Mouse (Mus musculus): ENCODE results near the gene Ippk. TPM values are rescaled to one million over a fixed set of nuclear protein-coding genes. Genes with fewer than 3 reads are reported as not detected.

Gene Ippk
- polyA plus RNA-seq, 1 experiment from 2014 or later: 12.6 TPM

- H3K9me3 ChIP-seq (replicated peaks; ENCODE audit: control insufficient read depth, low read length): no peaks in the 10 kb centered on the region
- H3K27ac ChIP-seq (ENCODE audit: low read depth, low read length): no peak overlapping the region
- no peaks in the 10 kb centered on the region for H3K27me3 ChIP-seq (replicated peaks; ENCODE audit: control insufficient read depth, insufficient read depth, low read length)
- no peaks in the 10 kb centered on the region for H3K36me3 ChIP-seq (ENCODE audit: control insufficient read depth, insufficient read depth, low read length)
- no peaks in the 10 kb centered on the region for H3K4me1 ChIP-seq (ENCODE audit: control insufficient read depth, insufficient read depth, low read length)
- DNase-seq (ENCODE audit: low spot score) (peak; percentile 57), ATAC-seq (peak; percentile 65)
- no peak overlapping the region for H3K9ac ChIP-seq (ENCODE audit: low read length)
- 41% methylated on average over 5 of the region's 5 CpGs for WGBS
- no peak overlapping the region for H3K4me3 ChIP-seq (ENCODE audit: low read depth, low read length)
- no peak overlapping the region for H3K4me2 ChIP-seq (ENCODE audit: low read length)
Measured at GRCm38 (mm10) chr13:49480551-49480950, 59.5 kb downstream of the Ippk start.

GRCm38 (mm10) chr13:49485388-49485787, 64.3 kb downstream of the Ippk start:
- ATAC-seq (no peak), DNase-seq (ENCODE audit: low spot score) (peak; percentile 10)
- Histone ChIP-seq H3K4me2 (ENCODE audit: low read length) (no peak overlapping the region), H3K9ac (ENCODE audit: low read length) (no peak overlapping the region), H3K4me1 (ENCODE audit: control insufficient read depth, insufficient read depth, low read length) (no peaks in the 10 kb centered on the region), H3K27ac (ENCODE audit: low read depth, low read length) (no peak overlapping the region), H3K9me3 (replicated peaks; ENCODE audit: control insufficient read depth, low read length) (no peaks in the 10 kb centered on the region), H3K36me3 (ENCODE audit: control insufficient read depth, insufficient read depth, low read length) (no peaks in the 10 kb centered on the region), H3K4me3 (ENCODE audit: low read depth, low read length) (no peak overlapping the region), H3K27me3 (replicated peaks; ENCODE audit: control insufficient read depth, insufficient read depth, low read length) (no peaks in the 10 kb centered on the region)
- WGBS: 88% methylated on average over 5 of the region's 5 CpGs

- Histone ChIP-seq H3K36me3 (ENCODE audit: control insufficient read depth, insufficient read depth, low read length) (no peaks in the 10 kb centered on the region), H3K9me3 (replicated peaks; ENCODE audit: control insufficient read depth, low read length) (no peaks in the 10 kb centered on the region), H3K27me3 (replicated peaks; ENCODE audit: control insufficient read depth, insufficient read depth, low read length) (no peaks in the 10 kb centered on the region), H3K4me1 (ENCODE audit: control insufficient read depth, insufficient read depth, low read length) (no peaks in the 10 kb centered on the region), H3K9ac (ENCODE audit: low read length) (no peak within 1 kb of the TSS), H3K4me3 (ENCODE audit: low read depth, low read length) (no peak within 1 kb of the TSS), H3K4me2 (ENCODE audit: low read length) (no peak within 1 kb of the TSS), H3K27ac (ENCODE audit: low read depth, low read length) (no peak within 1 kb of the TSS)
- ATAC-seq (no peak), DNase-seq (ENCODE audit: low spot score) (no peak)
- 78% methylated on average over 6 of the region's 6 CpGs for WGBS
Measured at GRCm38 (mm10) chr13:49492376-49493368, 71.6 kb downstream of the Ippk start, which contains the start of gene Tes3-ps. TSS of gene Tes3-ps (plus strand) at chr13:49493318.

GRCm38 (mm10) chr13:49504510-49504909, 83.5 kb downstream of the Ippk start, which contains the start of gene Ecm2:
TSS of gene Ecm2 (plus strand) at chr13:49504810.
- Histone ChIP-seq H3K4me1 (ENCODE audit: control insufficient read depth, insufficient read depth, low read length) (no peaks in the 10 kb centered on the region), H3K9me3 (replicated peaks; ENCODE audit: control insufficient read depth, low read length) (no peaks in the 10 kb centered on the region), H3K9ac (ENCODE audit: low read length) (no peak within 1 kb of the TSS), H3K27ac (ENCODE audit: low read depth, low read length) (no peak within 1 kb of the TSS), H3K36me3 (ENCODE audit: control insufficient read depth, insufficient read depth, low read length) (no peaks in the 10 kb centered on the region), H3K4me2 (ENCODE audit: low read length) (no peak within 1 kb of the TSS), H3K27me3 (replicated peaks; ENCODE audit: control insufficient read depth, insufficient read depth, low read length) (no peaks in the 10 kb centered on the region), H3K4me3 (ENCODE audit: low read depth, low read length) (no peak within 1 kb of the TSS)
- 53% methylated on average over 4 of the region's 4 CpGs for whole genome bisulfite sequencing
- DNase-seq (ENCODE audit: low spot score) (no peak), ATAC-seq (no peak)

- H3K4me3 ChIP-seq (ENCODE audit: low read depth, low read length): no peak overlapping the region
- H3K9ac ChIP-seq (ENCODE audit: low read length): no peak overlapping the region
- no peaks in the 10 kb centered on the region for H3K9me3 ChIP-seq (replicated peaks; ENCODE audit: control insufficient read depth, low read length)
- DNase-seq (ENCODE audit: low spot score): no peak
- no peaks in the 10 kb centered on the region for H3K36me3 ChIP-seq (ENCODE audit: control insufficient read depth, insufficient read depth, low read length)
- H3K4me1 ChIP-seq (ENCODE audit: control insufficient read depth, insufficient read depth, low read length): no peaks in the 10 kb centered on the region
- no peaks in the 10 kb centered on the region for H3K27me3 ChIP-seq (replicated peaks; ENCODE audit: control insufficient read depth, insufficient read depth, low read length)
- 88% methylated on average over 4 of the region's 4 CpGs for WGBS
- no peak overlapping the region for H3K27ac ChIP-seq (ENCODE audit: low read depth, low read length)
- no peak for ATAC-seq
- no peak overlapping the region for H3K4me2 ChIP-seq (ENCODE audit: low read length)
Measured at GRCm38 (mm10) chr13:49505776-49506175, 84.7 kb downstream of the Ippk start.

- DNase-seq (ENCODE audit: low spot score): no peak
Measured at GRCm38 (mm10) chr13:49507176-49507575, 86.1 kb downstream of the Ippk start.

More at GRCm38 (mm10) chr13:49507176-49507575, 86.1 kb downstream of the Ippk start:
- H3K9me3 ChIP-seq (replicated peaks; ENCODE audit: control insufficient read depth, low read length): no peaks in the 10 kb centered on the region
- H3K4me2 ChIP-seq (ENCODE audit: low read length): no peak overlapping the region
- no peak for ATAC-seq
- no peak overlapping the region for H3K4me3 ChIP-seq (ENCODE audit: low read depth, low read length)
- 88% methylated on average over 3 of the region's 3 CpGs for WGBS
- no peaks in the 10 kb centered on the region for H3K27me3 ChIP-seq (replicated peaks; ENCODE audit: control insufficient read depth, insufficient read depth, low read length)
- H3K27ac ChIP-seq (ENCODE audit: low read depth, low read length): no peak overlapping the region
- H3K4me1 ChIP-seq (ENCODE audit: control insufficient read depth, insufficient read depth, low read length): no peaks in the 10 kb centered on the region
- H3K36me3 ChIP-seq (ENCODE audit: control insufficient read depth, insufficient read depth, low read length): no peaks in the 10 kb centered on the region
- no peak overlapping the region for H3K9ac ChIP-seq (ENCODE audit: low read length)

Other genes with a start within 250 kb of the Ippk start
- gene Ninj1, start 233.8 kb upstream of the Ippk start, polyA plus RNA-seq (2014; fragmentation: Nextera tagmentation; extraction: Ambion mirVana): 26.3 and 30.0 TPM in 2 replicates
- 20.8 and 23.8 TPM in 2 replicates for gene Card19, start 205.2 kb upstream of the Ippk start, polyA plus RNA-seq (2014; fragmentation: Nextera tagmentation; extraction: Ambion mirVana)
- gene Susd3, start 172.5 kb upstream of the Ippk start, polyA plus RNA-seq (2014; fragmentation: Nextera tagmentation; extraction: Ambion mirVana): 0.82 and 1.4 TPM in 2 replicates
- gene Fgd3, start 100.9 kb upstream of the Ippk start, polyA plus RNA-seq (2014; fragmentation: Nextera tagmentation; extraction: Ambion mirVana): 2.8 and 3.4 TPM in 2 replicates
- gene Bicd2, start 79.7 kb upstream of the Ippk start, polyA plus RNA-seq (2014; fragmentation: Nextera tagmentation; extraction: Ambion mirVana): 19.2 and 25.2 TPM in 2 replicates
- 0.44 and 0.59 TPM in 2 replicates for gene Tes3-ps, start 72.1 kb downstream of the Ippk start, polyA plus RNA-seq (2014; fragmentation: Nextera tagmentation; extraction: Ambion mirVana)
- gene Ecm2, start 83.6 kb downstream of the Ippk start, polyA plus RNA-seq (2014; fragmentation: Nextera tagmentation; extraction: Ambion mirVana): 0.80 and 1.2 TPM in 2 replicates
- gene Aspn, start 123.2 kb downstream of the Ippk start, polyA plus RNA-seq (2014; fragmentation: Nextera tagmentation; extraction: Ambion mirVana): 0.52 and 0.69 TPM in 2 replicates
- gene Omd, start 161.2 kb downstream of the Ippk start, polyA plus RNA-seq (2014; fragmentation: Nextera tagmentation; extraction: Ambion mirVana): 0.22 and 0.93 TPM in 2 replicates
- gene Ogn, start 186.8 kb downstream of the Ippk start, polyA plus RNA-seq (2014; fragmentation: Nextera tagmentation; extraction: Ambion mirVana): 10.8 and 16.5 TPM in 2 replicates
- gene Cenpp, start 231.5 kb downstream of the Ippk start, polyA plus RNA-seq (2014; fragmentation: Nextera tagmentation; extraction: Ambion mirVana): 17.0 and 20.0 TPM in 2 replicates
- 22.4 and 23.6 TPM in 2 replicates for gene Nol8, start 231.8 kb downstream of the Ippk start, polyA plus RNA-seq (2014; fragmentation: Nextera tagmentation; extraction: Ambion mirVana)

All from forebrain, embryonic 14.5 days (tissue).